Mouse (Mus musculus) neural tube, embryonic 13.5 days (tissue): ENCODE measurements at regions not wholly inside any gene's neighbourhood (a gene's known extent, or its start where the extent isn't known, plus 50 kb on each side); places are given as distances from the start of the nearest gene placed in this dataset.

Experiments
- ATAC-seq: fragments of 200-750 bp; cut with Nextera tagmentation; 2 replicates; pipeline ENCODE4 v1.8.0; 2017; ENCODE audit warnings: low read depth, mild to moderate bottlenecking, moderate TSS enrichment, moderate library complexity
- H3K27ac ChIP-seq: fragments of 300-500 bp; sonication (generic); replicated peaks from 2 replicates; pipeline ENCODE4 v1.5.1; 2015; ENCODE audit warnings: moderate library complexity, mild to moderate bottlenecking, inconsistent platforms
- H3K27me3 ChIP-seq: fragments of 300-500 bp; sonication (generic); 2 replicates; pipeline ENCODE4 v1.6.1; 2015; ENCODE audit warnings: mild to moderate bottlenecking, inconsistent platforms
- H3K36me3 ChIP-seq: fragments of 300-500 bp; sonication (generic); 2 replicates; pipeline ENCODE4 v1.6.1; 2015; ENCODE audit warnings: mild to moderate bottlenecking, inconsistent platforms
- H3K4me1 ChIP-seq: fragments of 300-500 bp; sonication (generic); replicated peaks from 2 replicates; pipeline ENCODE4 v1.6.1; 2015; ENCODE audit warnings: inconsistent platforms
- H3K4me2 ChIP-seq: fragments of 300-500 bp; sonication (generic); 2 replicates; pipeline ENCODE4 v1.6.1; 2015; ENCODE audit warnings: inconsistent platforms, mild to moderate bottlenecking, moderate library complexity
- H3K4me3 ChIP-seq: fragments of 300-500 bp; sonication (generic); 2 replicates; pipeline ENCODE4 v1.5.1; 2015; ENCODE audit warnings: mild to moderate bottlenecking, inconsistent platforms
- H3K9ac ChIP-seq: fragments of 300-500 bp; sonication (generic); 2 replicates; pipeline ENCODE4 v1.6.1; 2015; ENCODE audit warnings: moderate library complexity, mild to moderate bottlenecking, inconsistent platforms
- H3K9me3 ChIP-seq: fragments of 300-500 bp; sonication (generic); 2 replicates; pipeline ENCODE4 v1.6.1; 2016; ENCODE audit warnings: inconsistent platforms
- WGBS: fragments of 180-500 bp; shearing (Covaris S2); methylation state at CpG from one replicate; pipeline ENCODE4 v1.1.7; 2015; 5-methylcytosine and 5-hydroxymethylcytosine counted together

- H3K4me3 ChIP-seq = no peak overlapping the region
- H3K4me2 ChIP-seq = no peak overlapping the region
- H3K9ac ChIP-seq = no peak overlapping the region
- no peak for ATAC-seq
- no peak overlapping the region for H3K27ac ChIP-seq
- 41% methylated on average over 1 of the region's 1 CpGs for WGBS
- no peaks in the 10 kb centered on the region for H3K36me3 ChIP-seq
- no peaks in the 10 kb centered on the region for H3K27me3 ChIP-seq
- H3K4me1 ChIP-seq = peaks cover 7% of the 10 kb centered on the region; the same call in 1 of the 2 replicates
- no peaks in the 10 kb centered on the region for H3K9me3 ChIP-seq
Observed at GRCm38 (mm10) chr12:119070446-119070845, 104.2 kb upstream of the Abcb5 start.

GRCm38 (mm10) chr12:119069747-119070146 is 103.5 kb upstream of the Abcb5 start:
- Histone ChIP-seq H3K4me3 (no peak overlapping the region), H3K4me1 (peaks cover under 1% of the 10 kb centered on the region; the same call in 1 of the 2 replicates), H3K9me3 (no peaks in the 10 kb centered on the region), H3K4me2 (no peak overlapping the region), H3K9ac (no peak overlapping the region), H3K27me3 (no peaks in the 10 kb centered on the region), H3K36me3 (no peaks in the 10 kb centered on the region), H3K27ac (no peak overlapping the region)
- no peak for ATAC-seq
- WGBS = 86% methylated on average over 3 of the region's 3 CpGs

GRCm38 (mm10) chr12:119068079-119068478 is 101.9 kb upstream of the Abcb5 start:
- WGBS = 95% methylated on average over 2 of the region's 2 CpGs
- no peak for ATAC-seq

GRCm38 (mm10) chr12:119062931-119063330 is 96.7 kb upstream of the Abcb5 start:
- Histone ChIP-seq H3K4me3 (no peak overlapping the region), H3K4me1 (no peaks in the 10 kb centered on the region), H3K4me2 (no peak overlapping the region), H3K36me3 (no peaks in the 10 kb centered on the region), H3K9me3 (no peaks in the 10 kb centered on the region), H3K9ac (no peak overlapping the region), H3K27ac (no peak overlapping the region), H3K27me3 (no peaks in the 10 kb centered on the region)
- 76% methylated on average over 2 of the region's 2 CpGs for WGBS
- ATAC-seq = no peak

More at GRCm38 (mm10) chr12:119068079-119068478, 101.9 kb upstream of the Abcb5 start:
- no peaks in the 10 kb centered on the region for H3K36me3 ChIP-seq
- no peak overlapping the region for H3K4me2 ChIP-seq
- no peak overlapping the region for H3K9ac ChIP-seq
- H3K4me3 ChIP-seq = no peak overlapping the region
- no peaks in the 10 kb centered on the region for H3K27me3 ChIP-seq
- H3K9me3 ChIP-seq = no peaks in the 10 kb centered on the region
- no peak overlapping the region for H3K27ac ChIP-seq
- no peaks in the 10 kb centered on the region for H3K4me1 ChIP-seq

GRCm38 (mm10) chr12:119062490-119062889 is 96.3 kb upstream of the Abcb5 start:
- Histone ChIP-seq H3K27ac (no peak overlapping the region), H3K9me3 (no peaks in the 10 kb centered on the region), H3K9ac (no peak overlapping the region), H3K4me2 (no peak overlapping the region), H3K36me3 (no peaks in the 10 kb centered on the region), H3K4me1 (no peaks in the 10 kb centered on the region), H3K27me3 (no peaks in the 10 kb centered on the region), H3K4me3 (no peak overlapping the region)
- ATAC-seq = no peak

- Histone ChIP-seq H3K9me3 (no peaks in the 10 kb centered on the region), H3K27me3 (no peaks in the 10 kb centered on the region), H3K4me2 (no peak overlapping the region), H3K4me1 (no peaks in the 10 kb centered on the region), H3K36me3 (no peaks in the 10 kb centered on the region), H3K9ac (no peak overlapping the region), H3K4me3 (no peak overlapping the region), H3K27ac (no peak overlapping the region)
- whole genome bisulfite sequencing = 35% methylated on average over 3 of the region's 3 CpGs
- ATAC-seq = no peak
Observed at GRCm38 (mm10) chr12:119054560-119054959, 88.3 kb upstream of the Abcb5 start.

GRCm38 (mm10) chr12:119051692-119052379 is 85.6 kb upstream of the Abcb5 start:
- Histone ChIP-seq H3K9ac (no peak overlapping the region), H3K4me3 (no peak overlapping the region), H3K27me3 (no peaks in the 10 kb centered on the region), H3K27ac (no peak overlapping the region), H3K4me1 (no peaks in the 10 kb centered on the region), H3K36me3 (no peaks in the 10 kb centered on the region), H3K9me3 (no peaks in the 10 kb centered on the region), H3K4me2 (no peak overlapping the region)
- WGBS = 70% methylated on average over 2 of the region's 2 CpGs
- no peak for ATAC-seq

GRCm38 (mm10) chr12:119038306-119038705 is 72.1 kb upstream of the Abcb5 start:
- no peak overlapping the region for H3K9ac ChIP-seq
- H3K4me1 ChIP-seq = no peaks in the 10 kb centered on the region
- no peak overlapping the region for H3K27ac ChIP-seq
- no peaks in the 10 kb centered on the region for H3K9me3 ChIP-seq
- no peak for ATAC-seq
- H3K36me3 ChIP-seq = no peaks in the 10 kb centered on the region
- WGBS = 94% methylated on average over 3 of the region's 3 CpGs
- no peaks in the 10 kb centered on the region for H3K27me3 ChIP-seq
- H3K4me3 ChIP-seq = no peak overlapping the region
- no peak overlapping the region for H3K4me2 ChIP-seq

- no peaks in the 10 kb centered on the region for H3K36me3 ChIP-seq
- 73% methylated on average over 4 of the region's 4 CpGs for WGBS
- no peaks in the 10 kb centered on the region for H3K4me1 ChIP-seq
- H3K4me2 ChIP-seq = no peak overlapping the region
- H3K4me3 ChIP-seq = no peak overlapping the region
- no peak for ATAC-seq
- no peak overlapping the region for H3K27ac ChIP-seq
- H3K27me3 ChIP-seq = no peaks in the 10 kb centered on the region
- H3K9me3 ChIP-seq = no peaks in the 10 kb centered on the region
- no peak overlapping the region for H3K9ac ChIP-seq
Observed at GRCm38 (mm10) chr12:119034828-119035227, 68.6 kb upstream of the Abcb5 start.

- 61% methylated on average over 2 of the region's 2 CpGs for WGBS
- Histone ChIP-seq H3K4me2 (no peak overlapping the region), H3K36me3 (no peaks in the 10 kb centered on the region), H3K9me3 (no peaks in the 10 kb centered on the region), H3K4me3 (no peak overlapping the region), H3K9ac (no peak overlapping the region), H3K4me1 (no peaks in the 10 kb centered on the region), H3K27ac (no peak overlapping the region), H3K27me3 (no peaks in the 10 kb centered on the region)
- no peak for ATAC-seq
Observed at GRCm38 (mm10) chr12:119028711-119029110, 62.5 kb upstream of the Abcb5 start.

GRCm38 (mm10) chr12:119028161-119028560 is 61.9 kb upstream of the Abcb5 start:
- Histone ChIP-seq H3K27me3 (no peaks in the 10 kb centered on the region), H3K27ac (no peak overlapping the region), H3K36me3 (no peaks in the 10 kb centered on the region), H3K9me3 (no peaks in the 10 kb centered on the region), H3K4me1 (no peaks in the 10 kb centered on the region), H3K4me3 (no peak overlapping the region), H3K9ac (no peak overlapping the region), H3K4me2 (no peak overlapping the region)
- 49% methylated on average over 2 of the region's 2 CpGs for WGBS
- ATAC-seq = no peak

- Histone ChIP-seq H3K9me3 (no peaks in the 10 kb centered on the region), H3K4me1 (no peaks in the 10 kb centered on the region), H3K27me3 (no peaks in the 10 kb centered on the region), H3K27ac (no peak overlapping the region), H3K4me2 (no peak overlapping the region), H3K4me3 (no peak overlapping the region), H3K36me3 (no peaks in the 10 kb centered on the region), H3K9ac (no peak overlapping the region)
- WGBS = 55% methylated on average over 4 of the region's 4 CpGs
- no peak for ATAC-seq
Observed at GRCm38 (mm10) chr12:119027701-119028100, 61.5 kb upstream of the Abcb5 start.

GRCm38 (mm10) chr12:119026311-119026710 is 60.1 kb upstream of the Abcb5 start:
- ATAC-seq = no peak
- Histone ChIP-seq H3K27ac (no peak overlapping the region), H3K4me1 (no peaks in the 10 kb centered on the region), H3K4me3 (no peak overlapping the region), H3K4me2 (no peak overlapping the region), H3K27me3 (no peaks in the 10 kb centered on the region), H3K9ac (no peak overlapping the region), H3K9me3 (no peaks in the 10 kb centered on the region), H3K36me3 (no peaks in the 10 kb centered on the region)
- 53% methylated on average over 1 of the region's 1 CpGs for WGBS
